Mouse (Mus musculus) frontal cortex, postnatal 25 days (tissue): ENCODE data around the gene Izumo1.

Experiments
- DNase-seq, 2 experiments: peaks; one replicate each; pipeline ENCODE4 v3.0.0; 2022; ENCODE audit warnings: low spot score in 2 of 2

Gene Izumo1

DNA sequence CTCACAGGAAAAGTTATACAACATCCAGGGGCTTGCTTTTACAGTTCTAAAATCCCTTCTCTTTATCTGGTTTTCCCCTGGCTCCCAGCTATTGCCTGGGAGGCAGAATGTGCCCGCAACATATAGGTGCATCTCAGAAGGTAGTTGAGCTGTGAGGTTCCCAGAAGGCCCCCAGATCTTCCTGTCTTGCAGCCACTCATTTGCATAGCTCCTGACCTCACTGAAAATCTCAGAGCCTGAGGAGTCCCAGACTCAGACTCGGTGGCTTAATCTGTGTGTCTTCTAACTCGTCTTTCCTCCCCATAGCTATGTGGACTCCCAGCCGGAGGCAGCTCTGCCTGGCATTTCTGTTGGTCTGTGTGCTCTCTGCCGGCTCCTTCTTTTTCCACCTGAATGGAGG is 3.3 kb upstream of the Izumo1 start:
- no peak for DNase-seq

DNA sequence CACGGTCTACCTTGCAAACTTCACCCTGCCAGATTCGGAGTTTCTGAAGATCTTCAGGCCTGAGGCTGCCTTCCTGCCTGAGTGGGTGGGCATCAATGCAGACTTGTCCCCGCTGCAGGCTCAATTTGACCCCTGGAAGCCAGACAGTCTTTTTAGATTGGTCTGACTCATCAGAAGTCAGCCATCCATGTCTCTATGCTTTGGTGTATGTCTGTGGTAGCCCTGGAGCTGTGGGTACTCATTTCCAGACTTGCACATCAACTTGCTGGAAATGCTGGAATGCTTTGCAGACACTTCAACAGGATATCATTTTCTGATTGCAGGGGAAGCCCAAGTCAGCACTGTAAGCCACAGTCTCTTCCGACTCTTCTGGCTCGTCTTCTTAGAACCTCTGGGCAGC is 2.0 kb upstream of the Izumo1 start:
- no peak for DNase-seq

DNA sequence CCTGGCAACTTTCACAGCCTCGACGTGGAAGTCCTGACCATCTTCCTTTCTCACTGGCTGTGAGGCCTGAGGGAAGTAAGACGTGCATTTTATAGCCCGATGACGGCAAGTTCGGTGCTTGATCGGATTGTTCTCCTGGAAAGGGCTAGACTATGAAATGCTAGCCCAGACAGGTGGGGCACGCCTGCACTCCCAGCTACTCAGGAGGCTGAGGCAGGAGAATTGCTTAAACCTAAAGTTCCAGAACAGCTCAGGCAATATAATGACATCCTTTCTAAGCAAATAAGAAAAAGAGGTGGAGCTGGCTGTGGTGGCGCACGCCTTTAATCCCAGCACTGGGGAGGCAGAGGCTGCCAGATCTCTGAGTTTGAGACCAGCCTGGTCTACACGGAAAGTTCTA is 1.9 kb downstream of the Izumo1 start:
- no peak for DNase-seq

DNA sequence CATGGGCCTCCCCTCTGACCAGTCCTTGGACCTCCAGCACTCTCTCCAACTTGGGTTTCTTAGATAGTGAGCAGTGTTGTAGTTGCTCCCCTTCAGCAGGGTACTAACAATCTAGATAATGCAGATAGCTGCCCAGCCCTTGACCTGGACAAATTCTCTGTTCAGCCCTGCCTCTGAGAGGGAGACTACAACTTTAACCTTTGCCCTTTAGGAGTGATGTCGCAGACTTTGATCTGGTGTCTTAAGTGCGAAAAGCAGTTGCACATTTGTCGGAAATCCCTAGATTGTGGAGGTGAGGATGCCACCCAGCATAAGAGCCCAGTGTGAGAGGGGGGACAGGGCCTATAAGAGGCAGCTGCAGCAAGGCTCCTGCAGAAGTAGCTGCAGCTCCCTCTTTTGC is 3.1 kb downstream of the Izumo1 start:
- no peak for DNase-seq

DNA sequence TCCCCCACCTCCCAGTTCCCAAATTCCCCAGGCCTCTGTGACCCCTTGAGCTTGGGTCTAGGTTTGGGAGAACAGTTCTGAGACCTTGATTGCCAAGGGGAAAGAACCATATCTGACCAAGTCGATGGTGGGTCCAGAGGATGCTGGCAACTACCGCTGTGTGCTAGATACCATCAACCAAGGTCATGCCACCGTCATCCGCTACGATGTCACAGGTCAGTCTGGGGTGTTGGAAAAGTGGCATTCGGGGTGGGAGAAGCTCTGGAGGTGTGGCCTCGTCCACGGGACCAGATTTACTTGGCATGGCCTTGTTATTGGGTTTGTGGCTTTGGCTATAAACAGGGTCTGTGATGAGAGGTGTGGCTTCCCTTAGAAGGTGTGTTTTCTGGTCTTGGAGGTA is 3.9 kb downstream of the Izumo1 start:
- DNase-seq: no peak

DNA sequence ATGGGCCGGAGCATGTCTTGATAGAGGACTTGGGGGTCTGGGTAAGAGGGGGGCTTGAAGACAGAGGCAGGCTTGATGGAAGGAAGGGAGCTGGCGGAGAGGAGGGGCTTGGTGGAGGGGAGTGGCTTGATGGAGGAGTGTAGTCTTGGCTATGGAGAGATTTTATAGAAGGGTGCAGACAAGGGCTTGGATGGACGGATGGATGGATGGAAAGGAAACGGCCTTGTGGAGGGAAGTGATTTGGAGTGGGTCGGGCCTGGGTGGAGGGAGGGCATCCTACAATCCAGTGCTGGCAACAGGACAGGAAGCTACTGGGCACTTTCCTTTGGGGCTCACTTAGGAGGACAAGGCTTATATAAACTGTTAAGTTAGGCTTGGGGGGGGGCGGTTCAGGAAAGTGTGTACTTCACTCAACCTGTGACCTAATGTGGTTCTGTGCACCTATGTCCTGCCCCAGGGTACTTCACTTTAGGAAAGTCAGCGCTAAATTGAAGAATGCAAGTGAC is 5.0 kb downstream of the Izumo1 start:
- no peak for DNase-seq

DNA sequence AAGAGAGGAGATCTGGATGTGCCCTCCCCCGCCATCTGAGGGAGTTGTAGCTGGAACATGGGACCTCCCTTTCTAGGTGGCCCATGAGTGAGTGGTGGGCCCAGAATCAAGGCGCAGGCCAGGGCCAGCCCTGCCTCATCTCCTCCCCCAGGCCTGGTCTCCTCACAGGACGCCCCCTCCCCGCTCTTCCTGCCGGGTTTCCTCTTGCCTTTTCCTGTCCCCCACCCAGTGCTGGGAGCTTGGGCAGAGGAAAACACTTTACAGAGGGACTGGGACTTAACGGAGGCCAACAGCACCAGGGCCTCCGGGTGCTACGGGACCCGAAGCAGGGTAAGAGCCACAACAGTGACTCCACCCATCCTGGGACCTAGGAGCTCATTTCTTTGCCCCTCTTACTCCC is 5.7 kb downstream of the Izumo1 start, which contains the start of gene Rasip1:
TSS of gene Rasip1 (plus strand) at position 228 of the 400 bp plus-strand sequence.
- DNase-seq: no peak

DNA sequence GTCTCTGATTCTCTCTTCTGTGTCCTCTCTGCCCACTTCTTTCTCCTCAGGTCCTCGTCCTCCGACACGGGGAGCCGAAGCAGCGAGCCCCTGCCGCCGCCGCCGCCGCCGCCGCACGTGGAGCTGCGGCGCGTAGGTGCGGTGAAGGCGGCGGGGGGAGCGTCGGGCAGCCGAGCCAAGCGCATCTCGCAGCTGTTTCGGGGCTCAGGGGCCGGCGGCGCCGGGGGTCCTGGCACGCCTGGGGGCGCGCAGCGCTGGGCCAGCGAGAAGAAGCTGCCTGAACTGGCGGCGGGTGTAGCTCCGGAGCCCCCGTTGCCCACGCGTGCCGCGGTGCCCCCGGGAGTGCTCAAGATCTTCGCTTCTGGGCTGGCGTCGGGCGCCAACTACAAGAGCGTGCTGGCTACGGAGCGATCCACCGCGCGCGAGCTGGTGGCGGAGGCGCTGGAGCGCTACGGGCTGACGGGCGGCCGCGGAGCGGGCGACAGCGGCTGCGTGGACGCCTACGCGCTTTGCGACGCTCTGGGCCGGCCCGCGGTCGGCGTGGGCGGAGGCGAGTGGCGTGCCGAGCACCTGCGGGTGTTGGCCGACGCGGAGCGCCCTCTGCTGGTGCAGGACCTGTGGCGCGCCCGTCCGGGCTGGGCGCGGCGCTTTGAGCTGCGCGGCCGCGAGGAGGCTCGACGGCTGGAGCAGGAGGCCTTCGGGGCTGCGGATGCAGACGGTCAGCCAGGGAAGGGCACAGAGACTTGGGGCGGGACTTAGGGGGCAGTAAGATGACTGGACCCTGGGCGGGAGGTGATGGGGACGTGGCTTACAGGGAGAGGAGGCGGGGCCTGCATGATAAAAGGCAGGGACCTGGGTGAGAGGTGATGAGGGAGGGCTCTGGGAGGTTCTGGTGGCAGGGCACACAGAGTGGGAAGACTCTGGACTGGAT is 7.0 kb downstream of the Izumo1 start:
- peak; percentile 42 to 64 for DNase-seq

DNA sequence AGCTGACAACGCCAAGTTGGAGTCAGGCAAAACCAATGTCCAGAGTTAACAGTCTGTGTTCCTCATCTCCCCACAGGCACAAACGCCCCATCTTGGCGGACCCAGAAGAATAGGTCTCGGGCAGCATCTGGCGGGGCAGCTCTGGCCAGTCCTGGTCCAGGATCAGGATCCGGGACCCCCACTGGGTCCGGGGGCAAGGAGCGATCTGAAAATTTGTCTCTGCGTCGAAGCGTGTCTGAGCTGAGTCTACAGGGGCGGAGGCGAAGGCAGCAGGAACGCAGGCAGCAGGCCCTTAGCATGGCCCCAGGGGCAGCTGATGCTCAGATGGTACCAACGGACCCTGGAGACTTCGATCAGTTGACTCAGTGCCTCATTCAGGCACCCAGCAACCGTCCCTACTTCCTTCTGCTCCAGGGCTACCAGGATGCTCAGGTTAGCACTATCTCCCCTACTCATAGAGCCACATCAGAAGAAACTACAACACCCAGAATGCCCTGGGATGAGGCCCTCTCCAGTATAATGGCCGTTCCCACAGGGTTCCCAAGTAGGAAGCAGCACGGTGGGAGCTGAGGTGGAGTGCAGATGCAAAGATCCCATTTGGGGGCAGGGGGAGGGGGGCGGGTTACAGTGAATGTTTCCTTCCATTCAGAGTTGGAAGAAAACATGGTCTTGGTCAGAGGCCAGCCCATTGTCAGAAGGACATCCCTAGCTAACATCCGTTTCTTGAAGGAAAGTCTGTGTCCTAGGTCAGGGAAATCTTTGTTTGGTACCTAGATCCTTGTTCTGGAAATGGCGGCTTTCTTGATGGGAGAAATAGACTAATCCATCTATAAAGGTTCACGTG is 8.7 kb downstream of the Izumo1 start:
- DNase-seq: no peak

DNA sequence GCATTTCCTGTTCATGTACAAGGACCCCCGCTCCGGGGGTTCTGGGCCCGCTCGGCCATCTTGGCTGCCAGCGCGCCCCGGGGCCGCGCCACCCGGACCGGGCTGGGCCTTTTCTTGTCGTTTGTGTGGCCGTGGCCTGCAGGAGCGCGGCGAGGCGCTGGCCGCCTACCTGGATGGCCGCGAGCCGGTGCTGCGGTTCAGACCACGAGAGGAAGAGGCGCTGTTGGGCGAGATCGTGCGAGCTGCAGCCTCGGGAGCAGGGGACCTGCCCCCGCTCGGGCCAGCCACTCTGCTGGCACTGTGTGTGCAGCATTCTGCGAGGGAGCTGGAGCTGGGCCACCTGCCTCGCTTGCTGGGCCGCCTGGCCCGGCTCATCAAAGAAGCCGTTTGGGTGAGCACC is 10.9 kb downstream of the Izumo1 start:
- no peak for DNase-seq

DNA sequence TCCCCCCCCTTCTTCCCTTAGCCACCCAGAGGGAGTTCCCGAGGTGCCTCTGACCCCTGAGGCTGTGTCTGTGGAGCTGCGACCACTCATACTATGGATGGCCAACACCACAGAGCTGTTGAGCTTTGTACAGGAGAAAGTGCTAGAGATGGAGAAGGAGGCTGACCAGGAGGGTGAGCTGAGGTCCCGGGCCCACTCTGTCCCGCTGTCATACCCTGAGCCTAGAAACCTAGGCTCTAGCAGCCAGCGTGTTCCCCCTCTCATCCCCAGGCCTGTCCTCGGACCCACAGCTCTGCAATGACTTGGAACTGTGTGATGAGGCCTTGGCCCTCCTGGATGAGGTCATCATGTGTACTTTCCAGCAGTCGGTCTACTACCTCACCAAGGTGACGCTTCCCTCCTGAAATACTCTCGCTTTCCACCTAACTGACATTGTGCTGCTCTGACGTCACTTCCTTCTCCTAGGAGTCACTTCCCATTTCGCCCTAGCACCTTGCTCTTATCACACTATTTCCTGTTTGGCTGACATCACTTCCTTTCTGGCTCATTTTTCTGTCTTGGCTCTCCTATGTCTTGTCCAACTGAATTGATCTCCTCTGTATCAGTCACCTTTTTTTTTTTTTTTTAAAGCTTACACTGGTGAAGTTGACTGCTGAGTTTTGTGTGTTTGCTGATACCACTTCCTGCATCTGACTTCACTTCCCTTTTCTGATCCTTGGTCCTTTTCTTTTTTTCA is 13.5 kb downstream of the Izumo1 start:
- DNase-seq: no peak

DNA sequence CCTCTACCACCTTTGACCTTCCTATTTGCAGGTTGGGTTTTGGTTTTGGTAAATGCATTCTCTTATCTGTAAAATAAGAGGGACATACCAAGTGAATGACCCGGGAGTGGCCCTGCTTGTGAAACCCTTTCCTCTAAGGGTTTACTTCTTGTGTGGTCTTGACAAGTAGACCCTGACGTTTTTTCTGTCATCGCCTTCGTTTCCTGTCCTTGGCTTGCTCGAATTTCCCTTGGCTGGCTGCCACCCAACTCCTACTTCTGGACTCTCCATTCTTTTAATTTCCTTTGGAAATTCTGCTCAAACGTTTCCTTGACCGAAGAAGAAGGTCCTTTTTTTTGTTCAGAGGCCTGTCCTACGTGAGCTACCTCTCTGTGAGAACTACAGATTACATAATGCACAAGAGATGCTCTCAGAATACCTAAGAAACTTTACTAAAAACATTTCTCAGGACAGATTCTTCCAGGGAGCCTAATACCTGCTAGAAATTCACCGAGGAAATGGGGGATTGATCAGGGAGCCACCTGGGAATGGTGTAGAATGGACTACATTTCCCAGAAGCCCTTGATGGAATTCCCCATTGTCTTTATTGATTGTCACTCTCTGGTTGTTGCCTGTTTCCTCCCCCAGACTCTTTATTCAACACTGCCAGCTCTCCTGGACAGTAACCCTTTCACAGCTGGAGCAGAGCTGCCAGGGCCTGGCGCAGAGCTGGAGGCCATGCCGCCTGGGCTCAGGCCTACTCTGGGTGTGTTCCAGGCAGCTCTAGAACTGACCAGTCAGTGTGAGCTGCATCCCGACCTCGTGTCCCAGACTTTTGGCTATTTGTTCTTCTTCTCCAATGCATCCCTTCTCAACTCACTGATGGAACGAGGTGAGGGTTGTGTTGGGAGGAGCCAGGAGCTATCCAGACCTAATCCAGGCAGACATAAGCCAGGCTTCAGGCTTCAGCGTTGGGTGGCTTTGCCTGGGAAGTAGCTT is 14.4 kb downstream of the Izumo1 start:
- no peak for DNase-seq

DNA sequence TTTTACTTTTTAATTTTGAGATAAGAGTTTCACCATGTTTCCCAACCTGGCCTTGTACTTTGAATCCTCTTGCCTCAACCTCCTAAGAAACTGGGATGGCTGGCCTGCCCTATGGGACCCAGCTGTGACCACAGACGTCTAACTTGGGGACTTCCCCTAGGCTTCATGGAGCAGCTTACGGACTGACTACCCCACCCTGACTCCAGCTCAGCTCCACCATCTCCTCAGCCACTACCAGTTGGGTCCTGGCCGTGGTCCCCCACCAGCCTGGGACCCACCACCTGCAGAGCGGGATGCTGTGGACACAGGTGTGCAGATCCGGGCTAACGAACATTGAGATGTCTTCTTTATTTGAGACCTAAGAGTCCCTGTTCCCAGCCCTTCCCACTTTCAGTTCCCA is 16.1 kb downstream of the Izumo1 start:
- no peak for DNase-seq

DNA sequence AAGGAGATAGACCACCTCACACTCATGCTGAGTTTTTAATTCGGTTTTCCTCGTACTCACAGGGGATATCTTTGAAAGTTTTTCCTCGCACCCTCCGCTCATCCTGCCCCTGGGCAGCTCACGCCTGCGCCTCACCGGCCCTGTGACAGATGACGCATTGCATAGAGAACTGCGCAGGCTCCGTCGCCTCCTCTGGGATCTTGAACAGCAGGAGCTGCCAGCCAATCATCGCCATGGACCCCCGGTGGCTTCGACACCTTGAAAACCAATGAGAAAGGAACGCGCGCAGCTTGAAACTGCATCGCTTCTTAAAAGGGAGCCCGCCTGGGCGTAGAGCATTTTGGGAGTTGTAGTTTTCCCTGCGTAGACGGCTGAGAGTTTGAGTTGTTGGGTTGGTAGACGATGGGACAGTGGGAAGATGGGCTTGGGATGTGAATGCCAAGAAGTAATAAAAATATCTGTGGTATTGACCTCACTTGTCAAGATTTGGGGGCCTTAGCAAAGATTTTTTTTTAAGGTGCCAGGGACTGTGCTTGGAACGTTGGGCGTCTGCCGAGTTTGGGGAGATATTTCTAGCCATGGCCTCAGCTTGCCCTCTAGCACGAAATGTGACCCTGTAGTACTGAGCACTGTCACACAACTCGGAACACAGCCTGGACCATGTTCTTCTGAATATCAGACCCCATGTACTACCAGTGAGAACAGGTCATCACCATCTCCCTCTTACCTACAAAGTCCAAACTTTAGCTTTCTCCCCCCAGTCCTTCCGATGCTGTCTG is 17.2 kb downstream of the Izumo1 start:
- DNase-seq: peak; percentile 86 to 88

DNA sequence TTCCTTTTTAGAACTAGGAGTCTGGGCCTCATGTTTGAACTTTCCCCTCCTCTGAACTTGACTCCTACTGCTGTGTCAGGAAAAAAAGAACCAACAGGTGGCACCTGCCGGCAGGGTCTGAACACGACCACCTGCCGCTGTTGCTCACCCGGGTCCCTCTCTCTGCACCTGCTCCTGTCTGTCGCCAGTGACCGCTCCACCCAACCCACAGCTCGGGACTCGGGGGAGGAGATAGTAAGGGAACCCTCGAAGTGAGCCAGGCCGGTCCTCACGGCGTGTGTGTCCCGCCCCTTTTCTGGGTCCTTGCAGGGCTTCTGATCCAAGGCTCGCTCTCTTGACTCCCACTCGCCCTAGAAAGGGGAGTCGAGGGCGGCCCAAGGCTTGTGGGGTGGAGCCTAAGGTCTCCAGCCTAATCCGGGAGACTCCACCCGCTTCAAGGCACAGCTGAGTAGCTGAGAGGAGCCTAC is 18.0 kb downstream of the Izumo1 start, which contains the start of gene Mamstr:
TSS of gene Mamstr (plus strand) at position 417 of the 467 bp plus-strand sequence.
- no peak for DNase-seq

DNA sequence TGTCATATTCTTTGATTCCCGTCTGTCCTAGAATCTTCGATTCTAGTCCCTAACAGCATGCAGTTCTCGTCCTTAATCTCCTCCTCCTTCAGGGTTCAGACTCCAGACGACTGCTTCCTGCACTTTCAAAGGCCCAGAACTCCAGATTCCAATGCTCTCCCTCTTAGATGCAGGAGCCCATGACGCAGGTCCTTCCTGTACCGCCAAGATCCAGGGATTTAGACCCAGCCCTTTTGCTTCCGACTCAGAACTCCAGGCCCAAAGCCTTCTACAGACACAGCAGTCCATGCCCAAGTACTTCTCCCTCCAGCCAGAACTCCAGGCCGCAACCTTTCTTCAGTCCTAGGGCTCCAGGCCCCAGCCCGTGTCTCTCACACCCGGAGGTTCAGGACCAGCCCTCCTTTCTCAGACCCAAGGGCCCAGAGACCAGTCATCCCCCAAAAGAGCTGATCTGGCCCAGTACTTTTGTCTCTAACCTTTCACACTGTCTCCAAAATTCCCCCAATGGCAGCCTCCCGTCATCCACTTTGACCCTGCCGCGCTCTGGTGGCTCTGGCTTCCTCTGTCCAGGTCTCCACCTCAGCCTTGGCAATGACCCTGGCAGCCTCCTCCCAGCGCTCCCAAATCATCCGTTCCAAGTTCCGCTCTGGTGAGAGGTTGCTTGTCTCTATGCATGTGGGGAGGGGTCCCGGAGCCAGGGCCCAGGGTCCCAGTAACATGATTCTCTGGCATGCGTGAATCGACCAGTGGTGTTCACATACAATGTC is 18.8 kb downstream of the Izumo1 start:
- no peak for DNase-seq

DNA sequence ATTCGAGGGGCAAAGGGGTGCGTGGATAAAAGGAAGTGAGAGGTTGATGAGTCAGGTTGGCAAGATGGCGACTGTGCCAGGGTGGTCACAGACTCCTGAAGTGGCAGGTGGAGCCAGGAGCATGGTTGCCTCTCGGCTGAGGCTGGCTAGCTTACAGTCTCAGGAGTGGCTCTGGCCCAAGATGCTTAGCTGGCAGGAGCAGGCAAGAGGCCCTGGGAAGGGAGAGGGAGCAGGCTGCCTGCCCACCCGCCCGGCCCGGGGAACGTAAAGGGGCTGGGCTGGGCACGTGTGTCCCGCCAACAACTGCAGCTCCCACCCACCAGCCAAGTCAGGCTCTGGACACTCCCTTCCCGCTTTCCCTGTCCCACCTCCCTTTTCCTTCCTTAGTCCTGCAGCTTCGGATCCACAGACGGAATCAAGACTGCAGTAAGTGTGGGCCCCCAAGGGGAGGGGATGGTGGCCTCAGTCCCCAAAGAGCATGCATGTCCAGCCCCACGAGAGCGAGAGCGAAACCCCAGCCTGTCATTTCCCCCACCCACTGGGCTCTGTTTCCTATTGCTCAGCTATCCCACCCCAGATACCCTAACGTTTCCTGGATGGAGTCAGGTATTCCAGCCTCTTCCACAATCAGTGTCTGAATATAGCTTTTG is 19.9 kb downstream of the Izumo1 start:
- DNase-seq: no peak

DNA sequence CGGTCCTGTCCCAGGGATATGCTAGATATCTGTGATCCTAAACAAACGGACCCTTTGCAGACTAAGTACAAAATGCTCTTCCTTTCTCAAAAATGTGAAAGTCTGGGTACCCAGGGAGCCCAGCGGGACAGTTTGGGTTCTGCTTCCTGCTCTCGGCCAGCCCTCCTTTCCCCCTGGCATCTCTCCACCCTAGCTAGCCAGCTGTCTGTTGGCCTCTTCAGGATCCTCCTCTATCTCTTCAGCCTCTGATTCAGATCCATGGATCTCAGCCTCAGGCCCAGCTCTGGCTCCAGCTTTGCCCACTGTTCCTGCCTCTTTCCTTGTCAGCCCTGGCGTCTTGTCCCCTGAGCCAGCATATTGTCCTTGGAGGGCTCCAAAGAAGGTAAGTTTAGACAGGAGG is 20.5 kb downstream of the Izumo1 start:
- no peak for DNase-seq
